Mouse (Mus musculus) forebrain, embryonic 14.5 days (tissue): Measurements from ENCODE around the gene Duxbl3. TPM values are rescaled to one million over a fixed set of nuclear protein-coding genes. Genes with fewer than 3 reads are reported as not detected.

Experiments
- ATAC-seq: fragments of 200-750 bp; cut with Nextera tagmentation; 2 replicates; pipeline ENCODE4 v1.8.0; 2017; ENCODE audit warnings: mild to moderate bottlenecking, moderate library complexity
- DNase-seq: peaks from one replicate; pipeline ENCODE4 v3.0.0-alpha.2; 2015; ENCODE audit warnings: low spot score
- H3K27ac ChIP-seq: fragments of 300-500 bp; sonication (generic); 2 replicates; pipeline ENCODE4 v1.5.1; 2014; ENCODE audit warnings: low read depth, mild to moderate bottlenecking, control low read depth, low read length, moderate library complexity
- H3K27me3 ChIP-seq: fragments of 300-500 bp; sonication (generic); replicated peaks from 2 replicates; pipeline ENCODE4 v1.6.1; 2014; ENCODE audit warnings: low read length, control low read depth, mixed read lengths; ENCODE audit not compliant: control insufficient read depth, insufficient read depth
- H3K36me3 ChIP-seq: fragments of 300-500 bp; sonication (generic); 2 replicates; pipeline ENCODE4 v1.6.1; 2014; ENCODE audit warnings: low read length, control low read depth; ENCODE audit not compliant: control insufficient read depth, insufficient read depth
- H3K4me1 ChIP-seq: fragments of 300-500 bp; sonication (generic); 2 replicates; pipeline ENCODE4 v1.6.1; 2014; ENCODE audit warnings: antibody characterized with exemption, low read length, control low read depth; ENCODE audit not compliant: control insufficient read depth, insufficient read depth
- H3K4me2 ChIP-seq: fragments of 300-500 bp; sonication (generic); 2 replicates; pipeline ENCODE4 v1.6.1; 2014; ENCODE audit warnings: mild to moderate bottlenecking, control low read depth, low read length
- H3K4me3 ChIP-seq: fragments of 300-500 bp; sonication (generic); 2 replicates; pipeline ENCODE4 v1.5.1; 2014; ENCODE audit warnings: low read depth, low read length, control low read depth
- H3K9ac ChIP-seq: fragments of 300-500 bp; sonication (generic); 2 replicates; pipeline ENCODE4 v1.6.1; 2014; ENCODE audit warnings: mild to moderate bottlenecking, low read length, control low read depth, moderate library complexity
- H3K9me3 ChIP-seq: fragments of 300-500 bp; sonication (generic); replicated peaks from 2 replicates; pipeline ENCODE4 v1.6.1; 2016; ENCODE audit warnings: low read length, control low read depth, mixed read lengths; ENCODE audit not compliant: control insufficient read depth
- WGBS: fragments of 180-500 bp; shearing (Covaris S2); extraction: QIAGEN DNeasy Blood & Tissue Kit; methylation state at CpG from one replicate; pipeline ENCODE4 v1.1.7; 2014; 5-methylcytosine and 5-hydroxymethylcytosine counted together
- polyA plus RNA-seq: library from polyadenylated mRNA; unstranded; fragments of >200 nt; fragmentation: Nextera tagmentation; extraction: Ambion mirVana; gene quantifications from 2 replicates; pipeline ENCODE4 v1.2.1, GENCODE M21; 2014

Duxbl3 gene
- polyA plus RNA-seq, 1 experiment from 2014 or later: 2.9 TPM

DNA sequence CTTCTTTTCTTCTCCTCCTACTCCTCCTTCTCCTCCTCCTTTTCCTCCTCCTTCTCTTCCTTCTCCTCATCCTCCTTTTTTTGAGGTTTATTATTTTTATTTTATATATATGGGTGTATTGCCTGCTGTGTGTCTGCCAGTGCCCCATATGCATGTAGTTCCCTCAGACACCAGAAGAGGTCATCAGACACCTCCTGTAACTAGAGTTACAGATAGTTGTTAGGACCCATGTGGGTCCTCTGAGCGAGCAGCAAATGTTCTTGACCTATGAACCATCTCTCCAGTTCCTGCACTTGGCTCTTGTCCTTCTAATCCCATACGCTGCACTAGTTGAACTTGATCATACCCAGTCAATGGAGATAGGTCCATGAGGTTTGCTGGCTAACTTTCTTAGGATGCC, 48.3 kb downstream of the Duxbl3 start:
- Histone ChIP-seq H3K4me1 (no peaks in the 10 kb centered on the region), H3K4me3 (no peak overlapping the region), H3K36me3 (no peaks in the 10 kb centered on the region), H3K27me3 (no peaks in the 10 kb centered on the region), H3K9me3 (no peaks in the 10 kb centered on the region), H3K9ac (no peak overlapping the region), H3K27ac (no peak overlapping the region), H3K4me2 (no peak overlapping the region)
- no peak for ATAC-seq
- peak; percentile 65 for DNase-seq
- WGBS: 56% methylated on average over 2 of the region's 2 CpGs

DNA sequence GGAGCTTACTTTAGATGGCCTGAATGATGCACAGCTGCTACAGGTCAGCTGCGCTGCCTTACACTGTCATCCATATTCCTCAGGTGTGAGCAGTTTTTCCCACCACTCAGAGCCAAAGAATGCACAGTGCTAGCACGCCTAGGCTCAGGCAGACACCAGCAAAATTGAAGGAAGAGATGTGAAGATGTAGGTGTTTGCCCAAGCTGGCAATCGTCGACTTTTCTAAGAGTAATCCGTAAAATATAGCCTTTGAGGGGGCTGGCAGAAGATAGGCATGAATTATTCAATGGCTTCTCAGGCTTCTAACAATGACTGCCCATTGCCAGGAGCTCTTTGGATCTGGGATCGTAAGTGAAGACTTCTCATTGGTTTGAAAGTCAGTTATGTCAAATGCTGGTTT, 51.1 kb downstream of the Duxbl3 start:
- Histone ChIP-seq H3K27me3 (no peaks in the 10 kb centered on the region), H3K4me1 (no peaks in the 10 kb centered on the region), H3K4me3 (no peak overlapping the region), H3K27ac (no peak overlapping the region), H3K36me3 (no peaks in the 10 kb centered on the region), H3K9ac (no peak overlapping the region), H3K9me3 (no peaks in the 10 kb centered on the region), H3K4me2 (no peak overlapping the region)
- DNase-seq (no peak), ATAC-seq (no peak)
- 84% methylated on average over 6 of the region's 6 CpGs for WGBS

DNA sequence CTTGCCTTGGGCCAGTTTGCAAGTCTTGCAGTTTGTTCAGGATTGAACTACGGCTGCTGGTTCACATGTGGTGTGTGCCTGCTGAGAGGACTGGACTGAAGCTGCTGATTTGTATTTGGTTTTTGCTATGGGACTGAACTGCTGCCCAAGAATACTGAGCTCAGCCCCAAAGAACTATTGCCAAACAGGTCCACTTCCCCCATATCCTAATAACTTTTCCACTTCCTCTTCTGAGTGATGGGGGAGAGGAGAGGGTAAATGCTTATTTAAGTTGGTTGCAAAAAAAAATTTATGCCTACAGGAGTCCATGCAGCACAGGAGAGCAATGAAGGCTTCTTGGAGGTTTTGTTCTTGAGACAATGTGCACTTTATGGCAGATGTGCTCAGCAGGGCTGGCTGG, 51.7 kb downstream of the Duxbl3 start:
- DNase-seq (no peak), ATAC-seq (no peak)
- no peaks in the 10 kb centered on the region for H3K9me3 ChIP-seq
- H3K36me3 ChIP-seq: no peaks in the 10 kb centered on the region
- H3K9ac ChIP-seq: no peak overlapping the region
- H3K4me3 ChIP-seq: no peak overlapping the region
- H3K27ac ChIP-seq: no peak overlapping the region
- WGBS: 87% methylated on average over 1 of the region's 1 CpGs
- no peak overlapping the region for H3K4me2 ChIP-seq
- no peaks in the 10 kb centered on the region for H3K27me3 ChIP-seq
- no peaks in the 10 kb centered on the region for H3K4me1 ChIP-seq

DNA sequence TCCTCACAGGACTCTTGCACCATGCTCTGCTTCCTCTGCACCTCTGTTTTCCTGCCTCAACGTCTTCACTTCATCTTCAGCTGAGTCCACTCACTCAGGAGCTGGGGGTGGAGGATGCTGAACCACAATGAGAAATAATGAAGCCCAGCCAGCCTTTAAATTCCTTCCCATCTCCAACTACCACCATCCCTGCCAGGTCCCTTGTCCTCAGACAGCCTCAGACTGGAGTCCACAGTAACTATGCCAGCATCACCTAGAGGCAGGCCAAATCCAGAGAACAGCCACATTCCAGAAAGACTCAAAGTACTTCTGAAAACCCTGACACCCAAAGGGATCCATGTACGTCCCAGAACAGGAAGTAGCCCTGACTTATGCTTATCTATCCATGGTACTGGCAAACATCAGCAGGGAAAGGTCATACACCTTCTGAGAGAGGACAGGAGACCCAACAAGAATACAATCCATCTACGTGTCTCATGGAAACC, 58.5 kb downstream of the Duxbl3 start:
- DNase-seq: no peak
- Histone ChIP-seq H3K27ac (no peak overlapping the region), H3K9me3 (no peaks in the 10 kb centered on the region), H3K4me3 (no peak overlapping the region), H3K36me3 (no peaks in the 10 kb centered on the region), H3K27me3 (no peaks in the 10 kb centered on the region), H3K9ac (no peak overlapping the region), H3K4me2 (no peak overlapping the region), H3K4me1 (no peaks in the 10 kb centered on the region)
- ATAC-seq: no peak
- 78% methylated on average over 3 of the region's 3 CpGs for WGBS

Other genes starting within 250 kb of the Duxbl3 start
- 8.1 and 12.1 TPM in 2 replicates for gene Gm9780, start 215.3 kb upstream of the Duxbl3 start, polyA plus RNA-seq
- gene Tmem254c, start 190.6 kb upstream of the Duxbl3 start, polyA plus RNA-seq: 11.6 and 24.2 TPM in 2 replicates
- gene Cphx2, start 176.4 kb upstream of the Duxbl3 start, polyA plus RNA-seq: not detected in 2 replicates
- gene Cphx3, start 175.7 kb upstream of the Duxbl3 start, polyA plus RNA-seq: not detected in 2 replicates
- not detected in 2 replicates for gene Duxbl2, start 139.6 kb upstream of the Duxbl3 start, polyA plus RNA-seq
- 5.2 and 7.4 TPM in 2 replicates for gene Plac9b, start 75.5 kb upstream of the Duxbl3 start, polyA plus RNA-seq
- 15.0 and 28.6 TPM in 2 replicates for gene Tmem254b, start 50.9 kb upstream of the Duxbl3 start, polyA plus RNA-seq